Mouse (Mus musculus) hindbrain, postnatal 0 days (tissue): ENCODE measurements around the gene Gm11567. TPM values are rescaled to one million over a fixed set of nuclear protein-coding genes. Genes with fewer than 3 reads are reported as not detected.
"Not testable (repeated sequence)": the region's sequence is repeated elsewhere in the genome, so short reads cannot be mapped to it uniquely, and the experiment has no call there.

ENCODE experiments used
- ATAC-seq: fragments of 200-750 bp; cut with Nextera tagmentation; 2 replicates; pipeline ENCODE4 v1.8.0; 2017; ENCODE audit warnings: mild to moderate bottlenecking, moderate TSS enrichment, moderate library complexity
- DNase-seq: peaks from one replicate; pipeline ENCODE4 v3.0.0-alpha.2; 2015; ENCODE audit warnings: low spot score
- H3K27ac ChIP-seq: fragments of 300-500 bp; sonication (generic); 2 replicates; pipeline ENCODE4 v1.5.1; 2014; ENCODE audit warnings: mild to moderate bottlenecking
- H3K27me3 ChIP-seq: fragments of 300-500 bp; sonication (generic); 2 replicates; pipeline ENCODE4 v1.6.1; 2014; ENCODE audit warnings: low read length, mixed read lengths; ENCODE audit not compliant: insufficient read depth
- H3K36me3 ChIP-seq: fragments of 300-500 bp; sonication (generic); 2 replicates; pipeline ENCODE4 v1.6.1; 2014; ENCODE audit warnings: low read length, mixed read lengths; ENCODE audit not compliant: insufficient read depth
- H3K4me1 ChIP-seq: fragments of 300-500 bp; sonication (generic); 2 replicates; pipeline ENCODE4 v1.6.1; 2014; ENCODE audit warnings: antibody characterized with exemption, low read length, mixed read lengths; ENCODE audit not compliant: insufficient read depth
- H3K4me2 ChIP-seq: fragments of 300-500 bp; sonication (generic); 2 replicates; pipeline ENCODE4 v1.6.1; 2014; ENCODE audit warnings: low read depth, mild to moderate bottlenecking, low read length, moderate library complexity, mixed read lengths
- H3K4me3 ChIP-seq: fragments of 300-500 bp; sonication (generic); 2 replicates; pipeline ENCODE4 v1.5.1; 2014; ENCODE audit warnings: low read length
- H3K9ac ChIP-seq: fragments of 300-500 bp; sonication (generic); replicated peaks from 2 replicates; pipeline ENCODE4 v1.6.1; 2014; ENCODE audit warnings: mild to moderate bottlenecking, low read length, moderate library complexity, mixed read lengths
- H3K9me3 ChIP-seq: fragments of 300-500 bp; sonication (generic); 2 replicates; pipeline ENCODE4 v1.6.1; 2016; ENCODE audit warnings: low read length, mixed read lengths
- CTCF ChIP-seq: IDR thresholded peaks from 2 replicates; pipeline ENCODE4 v1.5.1; 2016; ENCODE audit warnings: antibody characterized with exemption, control low read depth, low read depth
- WGBS: fragments of 180-500 bp; shearing (Covaris S2); extraction: QIAGEN DNeasy Blood & Tissue Kit; methylation state at CpG from one replicate; pipeline ENCODE4 v1.1.7; 2014; 5-methylcytosine and 5-hydroxymethylcytosine counted together
- polyA plus RNA-seq: library from polyadenylated mRNA; unstranded; fragments of >200 nt; fragmentation: Nextera tagmentation; extraction: Ambion mirVana; gene quantifications from 2 replicates; pipeline ENCODE4 v1.2.1, GENCODE M21; 2015
- total RNA-seq: library from RNA; depleted of rRNA; stranded (reverse); fragments of >200 nt; gene quantifications from 2 replicates; pipeline ENCODE4 v1.2.3, GENCODE M21; 2014; rRNA removed

The Gm11567 gene
- total RNA-seq (not detected in 2 replicates), polyA plus RNA-seq (not detected in 2 replicates)

GRCm38 (mm10) chr11:99878887-99879286 lies at the start of gene Gm11567:
Gm11567 (plus strand) TSS chr11:99879187.
- H3K27me3 ChIP-seq, H3K9me3 ChIP-seq: not testable (repeated sequence)

GRCm38 (mm10) chr11:99837966-99838365 lies 41.0 kb upstream of the Gm11567 start, which contains the start of gene 2300003K06Rik:
2300003K06Rik (minus strand) TSS chr11:99838066.
- Histone ChIP-seq H3K27ac (no peak within 1 kb of the TSS), H3K4me3 (no peak within 1 kb of the TSS), H3K36me3 (no peaks in the 10 kb centered on the region), H3K4me1 (no peaks in the 10 kb centered on the region), H3K27me3 (no peaks in the 10 kb centered on the region), H3K9me3 (no peaks in the 10 kb centered on the region), H3K9ac (no peak within 1 kb of the TSS), H3K4me2 (no peak within 1 kb of the TSS)
- TF ChIP-seq CTCF, result no peak
- no peak for DNase-seq
- no peak for ATAC-seq
- 61% methylated on average over 1 of the region's 1 CpGs for WGBS

More at GRCm38 (mm10) chr11:99878887-99879286, at the start of gene Gm11567:
- not testable (repeated sequence) for H3K4me1 ChIP-seq, H3K9ac ChIP-seq, DNase-seq, H3K36me3 ChIP-seq, H3K27ac ChIP-seq, ATAC-seq, H3K4me2 ChIP-seq, H3K4me3 ChIP-seq
- 53% methylated on average over 1 of the region's 1 CpGs for WGBS

- H3K36me3 ChIP-seq, result no peaks in the 10 kb centered on the region
- DNase-seq, result no peak
- no peak for ATAC-seq
- H3K4me2 ChIP-seq, result no peak overlapping the region
- H3K27me3 ChIP-seq, result no peaks in the 10 kb centered on the region
- WGBS, result 78% methylated on average over 1 of the region's 1 CpGs
- H3K27ac ChIP-seq, result no peak overlapping the region
- H3K4me1 ChIP-seq, result no peaks in the 10 kb centered on the region
- no peak overlapping the region for H3K9ac ChIP-seq
- TF ChIP-seq CTCF, result no peak
- H3K4me3 ChIP-seq, result no peak overlapping the region
- no peaks in the 10 kb centered on the region for H3K9me3 ChIP-seq
Measured at GRCm38 (mm10) chr11:99842185-99842584, 36.8 kb upstream of the Gm11567 start.

- H3K36me3 ChIP-seq, result no peaks in the 10 kb centered on the region
- no peaks in the 10 kb centered on the region for H3K4me1 ChIP-seq
- H3K27me3 ChIP-seq, result no peaks in the 10 kb centered on the region
- no peak overlapping the region for H3K9ac ChIP-seq
- no peaks in the 10 kb centered on the region for H3K9me3 ChIP-seq
- TF ChIP-seq CTCF, result no peak
- 84% methylated on average over 2 of the region's 2 CpGs for WGBS
- H3K4me3 ChIP-seq, result no peak overlapping the region
- DNase-seq (no peak), ATAC-seq (no peak)
- no peak overlapping the region for H3K4me2 ChIP-seq
- no peak overlapping the region for H3K27ac ChIP-seq
Measured at GRCm38 (mm10) chr11:99846746-99847145, 32.2 kb upstream of the Gm11567 start.

GRCm38 (mm10) chr11:99851508-99851907 lies 27.5 kb upstream of the Gm11567 start, which contains the start of gene Krtap4-16:
Krtap4-16 (minus strand) TSS chr11:99851608.
- H3K27ac ChIP-seq, result no peak within 1 kb of the TSS
- H3K4me3 ChIP-seq, result no peak within 1 kb of the TSS
- DNase-seq, result no peak
- no peaks in the 10 kb centered on the region for H3K4me1 ChIP-seq
- no peak for ATAC-seq
- no peak within 1 kb of the TSS for H3K4me2 ChIP-seq
- TF ChIP-seq CTCF, result no peak
- H3K9ac ChIP-seq, result no peak within 1 kb of the TSS
- H3K9me3 ChIP-seq, result no peaks in the 10 kb centered on the region
- no peaks in the 10 kb centered on the region for H3K27me3 ChIP-seq
- H3K36me3 ChIP-seq, result no peaks in the 10 kb centered on the region

- Histone ChIP-seq H3K9ac (no peak overlapping the region), H3K36me3 (no peaks in the 10 kb centered on the region), H3K9me3 (no peaks in the 10 kb centered on the region), H3K4me1 (no peaks in the 10 kb centered on the region), H3K27ac (no peak overlapping the region), H3K4me3 (no peak overlapping the region), H3K27me3 (no peaks in the 10 kb centered on the region), H3K4me2 (no peak overlapping the region)
- TF ChIP-seq CTCF, result peak; percentile 72
- WGBS, result 58% methylated on average over 3 of the region's 3 CpGs
- ATAC-seq (no peak), DNase-seq (peak; percentile 51)
Measured at GRCm38 (mm10) chr11:99854121-99854520, 24.9 kb upstream of the Gm11567 start.

- no peaks in the 10 kb centered on the region for H3K27me3 ChIP-seq
- WGBS, result 89% methylated on average over 2 of the region's 2 CpGs
- no peak for ATAC-seq
Measured at GRCm38 (mm10) chr11:99857617-99858016, 21.4 kb upstream of the Gm11567 start, which contains the start of gene Gm11568. Gm11568 (plus strand) TSS chr11:99857917.

More at GRCm38 (mm10) chr11:99857617-99858016, 21.4 kb upstream of the Gm11567 start, which contains the start of gene Gm11568:
- DNase-seq, result no peak
- no peak for TF ChIP-seq CTCF
- Histone ChIP-seq H3K27ac (no peak within 1 kb of the TSS), H3K4me2 (no peak within 1 kb of the TSS), H3K36me3 (no peaks in the 10 kb centered on the region), H3K9me3 (no peaks in the 10 kb centered on the region), H3K4me1 (no peaks in the 10 kb centered on the region), H3K9ac (no peak within 1 kb of the TSS), H3K4me3 (no peak within 1 kb of the TSS)
